Mouse (Mus musculus) gastrocnemius, postnatal 14 days (tissue): ENCODE measurements around the gene H2al2a. TPM values are rescaled to one million over a fixed set of nuclear protein-coding genes. Genes with fewer than 3 reads are reported as not detected.

Experiments used
- DNase-seq: peaks from one replicate; pipeline ENCODE4 v3.0.0; 2021; ENCODE audit warnings: mixed read lengths
- intact Hi-C: fragments of 180-260 bp; cut with DNase I; formaldehyde crosslinking; loops from one replicate; pipeline ENCODE4 v1.15.1; 2025; ENCODE audit warnings: low total_unique reads
- long read RNA-seq, 2 experiments: library from polyadenylated mRNA; stranded (forward); transcript quantifications; one replicate each; pipeline ENCODE4 v2.0.0; 2021
- total RNA-seq, 2 experiments: library from RNA; stranded (reverse); gene quantifications; 2 replicates each; pipeline ENCODE4 v1.2.3; 2021

Gene H2al2a
- total RNA-seq: not detected
- long read RNA-seq, experiment 1: 0 reads
- long read RNA-seq, experiment 2: 0 reads

DNA sequence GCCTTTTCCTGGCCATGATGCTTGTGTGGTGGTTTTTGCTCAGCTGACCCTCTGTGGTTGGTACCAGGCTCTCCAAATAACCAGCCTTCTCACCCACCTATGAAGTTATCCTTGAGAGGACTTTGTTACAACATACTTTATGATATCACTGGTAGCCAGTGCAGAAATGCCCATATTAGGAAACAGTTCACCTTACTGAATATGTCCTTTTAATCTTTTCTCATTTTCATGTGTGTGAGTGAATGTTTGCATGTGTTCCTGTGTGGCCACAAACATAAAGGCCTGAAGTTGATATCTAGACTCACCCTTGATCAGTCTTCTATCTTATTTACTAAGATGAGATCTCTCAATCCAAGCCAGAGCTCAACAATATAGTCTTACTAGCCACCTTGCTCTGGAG lies at the start of gene H2al2a:
Gene H2al2a, minus strand, starts transcription at position 101 of the 400 bp plus-strand sequence.
- intact Hi-C loops: no loop called here

DNA sequence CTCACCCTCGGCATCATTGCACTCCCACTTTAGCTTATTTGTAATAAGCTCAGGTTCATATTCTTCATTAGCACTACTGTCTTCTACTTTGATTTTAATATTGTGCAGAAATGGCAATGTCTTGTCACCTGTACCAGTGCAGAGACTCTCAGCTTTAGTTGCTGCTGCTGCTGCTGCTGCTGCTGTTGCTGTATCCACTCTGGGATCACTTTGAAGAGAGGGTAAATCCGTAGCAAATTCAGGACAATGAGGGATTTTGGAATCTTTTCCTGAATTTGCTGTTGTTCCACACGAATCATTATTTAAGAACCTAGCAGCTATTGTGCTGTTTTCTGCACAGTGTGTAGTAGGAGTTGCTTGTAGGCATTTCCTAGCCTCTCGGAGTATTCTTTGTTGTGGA lies 49.4 kb upstream of the H2al2a start:
- intact Hi-C loops: loop anchor here (10.0 kb wide), 1 partner anchor 719 kb away; no protein-coding TSS in a partner anchor
- DNase-seq: no peak

More for the DNA sequence above, at the start of gene H2al2a:
- no peak for DNase-seq

DNA sequence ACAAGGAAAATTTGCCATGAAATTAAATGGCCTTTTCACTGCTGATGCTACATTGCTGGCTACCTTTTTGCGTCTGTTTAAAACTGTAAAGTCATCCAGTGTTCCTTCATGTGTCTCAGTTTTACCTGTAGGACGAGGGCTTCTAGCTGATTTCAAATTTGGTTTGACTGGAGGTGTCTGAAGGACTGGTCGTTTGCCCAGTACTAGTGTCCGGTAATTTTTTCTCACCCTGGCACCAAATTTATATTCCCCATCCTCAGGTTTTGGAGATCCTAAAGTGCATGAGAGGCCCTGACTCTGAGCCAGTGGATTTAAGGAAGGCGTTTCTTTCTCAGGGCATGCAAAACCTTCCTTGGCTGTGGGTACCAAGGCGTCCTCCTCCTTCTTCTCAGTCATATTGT lies 49.0 kb upstream of the H2al2a start:
- no peak for DNase-seq
- intact Hi-C loops: loop anchor here (10.0 kb wide), 1 partner anchor 719 kb away; no protein-coding TSS in a partner anchor

DNA sequence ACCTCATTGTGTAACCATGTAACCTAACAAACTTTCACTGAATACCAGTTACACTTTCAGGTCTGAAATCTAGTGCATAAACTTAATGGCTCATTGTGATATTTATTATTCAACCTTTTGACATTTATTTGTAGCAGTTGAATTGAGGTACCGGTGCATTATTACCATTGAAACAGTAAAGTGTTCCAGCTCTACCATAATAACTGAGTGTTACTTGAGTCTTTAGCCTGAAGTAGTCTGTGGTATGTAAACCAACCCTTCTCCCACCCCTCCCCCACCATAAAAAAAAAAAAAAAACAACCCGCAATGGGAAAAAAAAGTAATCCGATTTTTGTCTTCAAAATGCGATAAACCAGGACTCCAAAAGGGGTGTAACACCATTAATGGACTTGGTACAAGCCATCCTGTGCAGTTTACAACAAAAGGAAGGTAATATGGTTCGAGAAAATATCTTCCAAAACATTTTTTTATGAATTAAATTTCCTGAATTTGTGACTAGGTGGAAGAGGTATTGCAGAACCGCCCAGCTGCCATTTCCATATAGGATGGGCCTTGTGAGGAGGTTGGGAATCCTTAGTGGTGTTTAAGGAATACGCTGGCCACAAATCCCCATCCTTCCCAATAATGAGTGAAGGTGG lies 48.5 kb upstream of the H2al2a start:
- no peak for DNase-seq
- intact Hi-C loops: loop anchor here (10.0 kb wide), 1 partner anchor 720 kb away; no protein-coding TSS in a partner anchor

DNA sequence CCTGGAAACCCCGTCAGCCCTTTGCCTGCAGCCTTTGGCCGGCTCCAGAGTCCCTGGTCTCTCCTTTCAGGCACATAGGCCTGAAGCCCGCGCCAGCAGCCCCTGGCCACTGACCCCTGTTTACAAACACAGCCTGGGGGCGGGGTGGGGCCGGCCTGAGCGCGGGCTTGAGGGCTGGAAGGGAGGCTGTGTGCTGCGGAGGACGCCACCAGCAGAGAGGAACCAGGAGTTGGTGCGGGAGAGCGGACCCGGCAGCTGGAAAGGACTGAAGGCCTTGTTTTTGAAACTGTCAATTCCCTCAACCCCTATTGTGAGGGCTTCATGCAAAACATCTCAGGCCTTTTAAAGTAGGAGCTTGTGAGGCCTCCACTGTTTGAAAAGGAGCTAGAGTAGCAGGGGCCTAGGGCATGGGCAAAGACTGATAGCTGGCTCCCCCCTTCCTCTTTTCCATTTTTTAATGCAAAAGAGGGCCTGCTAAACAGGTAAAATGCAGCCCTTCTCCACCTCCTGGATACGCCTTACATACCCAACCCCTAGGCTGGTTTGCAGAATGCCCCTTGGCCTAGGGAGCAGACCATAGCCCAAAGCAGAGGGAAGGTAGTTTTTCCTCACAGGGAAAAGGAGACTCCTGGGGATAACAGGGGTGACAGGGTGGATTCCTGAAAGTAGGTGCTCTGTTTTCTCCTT lies 44.6 kb upstream of the H2al2a start:
- intact Hi-C loops: loop anchor here (10.0 kb wide), 1 partner anchor 723 kb away; no protein-coding TSS in a partner anchor
- no peak for DNase-seq

DNA sequence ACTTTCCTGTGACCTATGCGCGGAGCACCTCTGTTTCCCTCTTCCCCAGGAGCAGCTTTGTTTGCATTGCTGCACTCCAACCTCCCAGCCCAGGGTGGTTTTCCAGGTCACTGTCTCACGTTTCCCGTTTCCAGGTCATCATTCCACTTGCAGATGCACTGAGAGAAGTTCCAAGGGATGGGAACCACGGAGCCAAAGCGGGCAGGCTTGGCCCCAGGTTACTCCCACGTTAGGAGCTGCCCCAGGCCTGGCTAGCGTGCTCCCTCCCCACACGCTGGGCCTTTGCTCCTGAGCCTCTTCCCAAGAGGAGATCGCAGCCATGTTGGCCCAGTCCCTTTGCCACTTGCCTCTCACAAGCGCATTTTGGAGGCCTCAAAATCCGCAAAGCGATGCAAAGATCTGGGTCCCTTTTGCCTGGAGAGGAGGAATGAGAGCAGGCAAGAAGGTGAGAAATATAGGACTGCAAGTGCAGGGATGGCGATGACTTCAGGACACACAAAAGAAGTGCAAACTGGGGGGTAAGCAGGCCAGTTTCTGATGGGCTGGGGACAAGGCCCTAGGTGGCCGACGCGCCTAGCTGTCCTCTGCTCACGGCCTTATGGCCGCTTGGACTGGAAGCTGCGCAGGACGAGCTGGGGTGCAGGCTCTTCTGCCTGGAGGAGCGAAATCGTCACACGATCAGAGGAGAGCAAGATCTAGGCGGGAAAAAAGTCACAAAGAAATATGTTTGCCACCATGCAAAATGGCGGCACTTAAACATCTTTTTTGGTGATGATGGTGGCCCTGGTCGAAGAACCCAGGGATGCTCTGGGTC lies 43.8 kb upstream of the H2al2a start:
- intact Hi-C loops: loop anchor here (10.0 kb wide), 1 partner anchor 724 kb away; no protein-coding TSS in a partner anchor

DNA sequence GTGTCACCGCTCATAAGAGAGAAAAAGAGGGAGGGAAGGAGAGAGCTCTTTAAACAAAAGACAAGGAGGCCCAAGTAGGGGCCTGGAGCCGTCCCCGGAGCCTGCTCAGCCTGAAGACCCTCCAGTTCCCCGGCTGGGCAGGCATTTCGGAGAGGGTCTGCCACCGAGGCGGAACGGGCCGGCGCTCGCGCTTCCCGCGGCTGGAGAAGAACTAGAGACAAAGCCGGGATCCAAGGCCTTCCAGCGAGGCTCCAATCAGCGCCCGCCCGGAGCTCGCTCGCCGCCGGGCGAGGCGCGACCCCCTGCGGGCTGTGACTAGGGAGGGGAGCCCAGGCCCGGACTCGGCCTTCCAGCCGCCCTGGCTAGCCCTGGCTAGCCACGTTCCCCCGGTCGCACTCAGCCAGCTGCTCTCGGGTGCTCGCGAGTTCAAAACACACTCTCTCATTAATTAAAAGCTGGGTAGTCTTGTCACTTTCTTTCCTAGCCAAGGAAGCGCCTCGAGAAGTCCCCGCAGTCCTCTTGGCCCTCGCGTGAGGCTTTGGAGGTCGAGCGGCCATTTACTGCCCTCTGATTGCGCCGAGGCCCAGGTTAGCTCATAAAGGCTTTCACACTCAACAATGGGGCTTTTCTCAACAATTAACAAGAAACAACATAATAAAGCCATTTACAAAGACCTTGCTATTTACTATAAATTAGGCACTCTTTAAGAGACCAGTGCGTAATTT lies 43.0 kb upstream of the H2al2a start:
- intact Hi-C loops: loop anchor here (10.0 kb wide), 1 partner anchor 725 kb away; no protein-coding TSS in a partner anchor
- no peak for DNase-seq

More for the DNA sequence above, 43.8 kb upstream of the H2al2a start:
- DNase-seq: no peak

DNA sequence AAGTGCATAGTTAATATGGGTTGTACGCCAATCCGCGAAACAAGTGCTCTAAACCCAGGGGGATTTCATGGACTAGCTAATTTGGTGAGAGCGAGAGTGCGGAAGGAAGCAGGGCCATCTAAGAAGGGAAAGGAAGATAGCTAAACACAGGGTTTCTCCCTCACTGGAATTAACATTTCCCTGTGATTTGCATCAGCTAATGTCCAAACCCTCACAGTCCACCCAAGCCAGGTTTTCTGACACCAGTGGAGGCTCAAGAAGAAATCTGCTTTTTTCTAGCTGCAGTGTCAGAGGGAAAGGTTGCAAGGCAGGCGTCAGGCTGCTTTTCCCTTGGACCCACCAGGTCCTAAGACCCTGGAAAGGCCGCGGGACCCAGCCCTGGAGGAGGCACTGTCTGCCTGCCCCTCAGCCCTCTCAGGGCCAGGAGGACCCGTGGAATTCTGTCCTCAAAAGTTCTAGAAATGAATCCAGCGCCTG lies 42.2 kb upstream of the H2al2a start:
- intact Hi-C loops: no loop called here
- no peak for DNase-seq

DNA sequence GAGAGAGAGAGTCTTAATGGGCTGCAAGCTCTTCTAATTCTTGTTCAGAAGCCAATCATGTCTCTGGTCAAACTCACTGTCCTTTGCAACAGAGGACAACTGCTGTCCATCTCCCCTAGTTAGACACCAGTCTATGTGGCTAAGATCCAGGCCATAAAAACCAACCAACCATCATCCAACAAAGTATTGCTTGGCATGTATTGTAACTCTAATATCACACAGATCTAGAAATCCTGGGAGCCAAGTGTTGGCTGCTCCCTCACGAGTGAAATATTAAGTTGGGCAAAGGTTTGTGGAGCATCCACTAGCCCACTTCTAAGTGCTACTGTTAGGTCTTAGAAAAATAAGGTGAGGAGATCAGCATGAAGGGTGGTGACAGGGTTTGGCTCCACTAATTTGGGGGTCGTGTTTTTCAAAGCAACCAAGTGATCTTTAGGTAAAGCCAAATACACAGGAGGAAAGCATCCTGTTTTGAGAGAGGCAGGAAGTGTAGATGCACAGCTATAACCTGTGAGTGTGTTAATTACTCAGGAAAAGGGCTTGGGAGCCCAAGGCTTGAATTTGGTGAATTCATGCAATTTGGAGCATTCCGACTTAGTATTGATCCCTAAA lies 41.5 kb upstream of the H2al2a start:
- no peak for DNase-seq
- intact Hi-C loops: no loop called here

DNA sequence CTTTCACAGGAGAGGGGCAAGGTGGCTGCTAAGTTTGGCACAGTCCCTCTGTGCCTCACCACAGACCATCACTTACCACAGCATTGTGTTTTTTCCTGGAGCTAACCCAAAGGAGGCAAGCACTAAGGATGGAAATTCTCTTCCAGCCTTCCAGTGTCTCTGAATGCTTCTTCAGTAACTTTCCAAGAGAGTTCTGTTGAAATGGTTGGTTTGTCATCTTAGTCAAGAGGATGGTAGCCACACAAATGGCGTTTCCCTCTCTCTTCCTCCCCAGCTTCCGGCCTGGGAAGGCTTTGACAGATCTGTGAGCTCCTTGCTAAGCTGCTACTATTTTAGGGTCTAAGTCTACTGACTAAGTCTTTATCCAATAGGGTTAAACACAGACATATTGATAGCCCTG lies 40.7 kb upstream of the H2al2a start, which contains the start of gene A930004D18Rik:
Gene A930004D18Rik, minus strand, starts transcription at position 247 of the 400 bp plus-strand sequence.
- intact Hi-C loops: no loop called here
- DNase-seq: no peak

DNA sequence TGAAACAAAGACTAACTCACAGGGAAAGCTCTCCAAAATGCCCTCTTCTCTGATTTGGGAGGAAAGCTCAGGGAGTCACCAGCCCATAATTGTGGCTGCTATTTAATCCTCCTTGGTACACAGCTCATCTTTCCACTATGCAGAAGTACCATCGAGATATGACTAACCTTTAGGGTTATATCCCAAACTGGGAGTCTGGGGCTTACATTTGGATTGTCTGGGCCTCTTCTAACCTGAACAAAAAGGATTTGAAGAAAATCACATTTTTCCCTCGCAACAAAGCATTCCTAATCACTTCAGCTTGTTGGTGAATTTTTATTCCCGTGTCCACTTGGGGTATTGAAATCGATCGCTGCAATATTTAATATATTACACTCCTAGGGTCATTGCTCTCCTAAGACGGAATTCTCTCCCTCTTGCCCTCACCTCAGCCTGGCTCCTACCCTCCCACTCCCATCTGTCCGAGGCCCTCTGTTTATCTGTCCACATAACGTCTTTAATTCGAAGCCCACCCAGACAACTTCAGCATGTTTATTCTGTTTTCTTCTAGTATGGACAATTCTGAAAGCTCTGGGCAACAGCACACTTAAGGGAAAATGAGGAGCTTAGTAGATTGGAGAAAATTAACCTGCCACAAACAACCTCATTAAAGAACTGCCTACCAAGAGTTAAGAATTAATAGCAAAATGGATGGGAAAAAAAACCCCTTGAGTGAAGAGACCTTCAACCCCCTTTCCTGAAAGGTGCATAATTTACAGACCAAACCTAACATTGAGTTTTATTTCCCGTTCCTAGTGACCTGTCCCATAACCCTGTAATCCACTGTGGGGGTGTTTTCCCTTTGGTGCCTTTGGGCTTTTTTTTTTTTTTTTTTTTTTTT lies 37.9 kb upstream of the H2al2a start:
- intact Hi-C loops: no loop called here
- no peak for DNase-seq

DNA sequence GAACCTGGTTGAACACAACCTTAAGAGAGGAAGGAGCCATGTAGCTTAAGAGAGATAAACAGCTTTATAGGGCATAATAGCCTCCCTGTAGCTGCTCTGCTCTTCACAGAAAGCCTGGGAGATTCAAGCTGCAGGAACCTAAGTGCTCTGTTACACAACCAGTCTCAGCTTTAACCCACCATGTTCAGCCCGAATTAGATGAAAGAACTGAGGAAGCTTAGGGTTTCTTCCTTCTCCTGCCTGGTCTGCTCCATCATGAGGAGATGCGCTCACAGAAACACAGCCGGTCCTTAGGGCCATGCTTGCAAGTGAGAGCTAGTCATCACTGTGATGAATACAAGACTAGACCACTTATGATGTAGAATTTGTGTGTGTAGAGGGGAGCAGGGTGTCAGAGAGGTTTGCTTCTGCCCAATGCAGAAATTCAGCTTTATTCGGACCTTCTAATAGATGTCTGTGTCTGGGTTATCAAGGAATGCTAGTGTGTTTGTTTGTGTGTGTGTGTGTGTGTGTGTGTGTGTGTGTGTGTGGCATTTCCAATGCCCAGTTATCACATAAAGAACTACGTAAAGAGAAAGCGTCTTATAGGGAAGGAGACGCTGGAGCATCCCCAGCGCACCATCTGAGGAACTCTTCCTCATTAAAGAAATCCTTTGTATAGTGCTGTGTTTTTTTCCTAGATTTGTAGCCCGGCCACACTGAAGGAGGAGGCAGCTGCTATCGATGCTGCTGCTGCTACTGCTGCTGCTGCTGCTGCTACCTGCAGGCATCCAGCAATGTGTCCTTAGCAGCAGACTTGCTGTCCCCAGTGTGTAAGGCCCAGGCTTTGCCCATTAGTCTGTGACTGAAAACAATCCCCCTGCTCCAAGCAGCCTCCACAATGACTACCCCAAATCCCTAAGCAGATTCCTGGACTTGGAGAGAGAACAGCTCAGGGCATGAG lies 36.7 kb upstream of the H2al2a start:
- no peak for DNase-seq
- intact Hi-C loops: no loop called here

DNA sequence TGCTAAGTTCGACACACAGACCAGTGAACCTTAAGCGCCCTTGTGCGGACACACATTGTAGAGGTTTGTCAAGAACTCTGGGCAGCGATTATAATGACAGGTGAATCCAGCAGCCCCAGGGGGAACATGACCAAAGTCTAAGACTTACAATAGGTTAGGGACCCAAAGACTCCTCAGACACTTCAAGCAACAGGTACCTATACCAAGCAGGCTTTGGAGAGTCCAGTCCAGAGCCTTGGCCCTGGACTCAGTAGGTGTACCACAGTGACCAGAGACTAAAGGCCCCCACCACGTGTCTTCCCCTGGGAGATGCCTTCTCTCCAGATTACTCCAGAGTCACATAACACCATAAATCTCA lies 35.8 kb upstream of the H2al2a start:
- intact Hi-C loops: no loop called here
- no peak for DNase-seq

DNA sequence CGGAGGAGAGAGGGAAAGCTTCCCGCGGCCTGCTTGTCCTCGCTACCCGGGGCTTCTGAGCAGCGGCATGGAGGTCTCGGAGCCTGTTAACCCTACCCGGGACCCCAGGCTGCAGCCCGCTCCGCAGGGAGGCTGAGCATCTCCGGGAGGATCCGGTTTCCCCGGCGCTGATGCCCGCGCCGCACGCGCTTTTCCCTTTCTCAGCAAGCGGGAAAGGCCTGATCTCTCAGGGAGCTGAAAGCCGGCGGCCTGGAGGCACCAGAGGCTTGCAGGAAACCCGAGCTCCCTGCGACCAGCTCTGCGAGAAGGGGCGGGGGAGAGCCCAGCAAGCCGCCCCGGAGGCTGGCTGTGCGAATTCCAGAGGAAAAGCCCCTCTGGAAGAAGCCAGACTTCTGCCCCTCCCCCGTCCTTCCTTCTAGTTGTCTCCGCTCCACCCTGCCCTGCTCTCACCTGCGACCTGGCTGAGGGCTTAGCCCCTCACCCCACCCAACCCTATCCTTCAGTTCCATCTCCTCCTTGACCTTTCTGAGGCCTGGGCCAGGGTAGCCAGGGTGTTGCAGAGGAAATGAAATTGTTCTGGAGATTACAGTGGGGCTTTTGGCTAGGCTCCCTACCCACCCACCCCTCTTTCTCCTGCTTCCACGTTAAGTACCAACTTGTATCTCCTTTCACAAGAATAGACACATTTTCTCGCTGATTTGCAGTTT lies 35.2 kb upstream of the H2al2a start:
- peak; percentile 53 for DNase-seq
- intact Hi-C loops: no loop called here

DNA sequence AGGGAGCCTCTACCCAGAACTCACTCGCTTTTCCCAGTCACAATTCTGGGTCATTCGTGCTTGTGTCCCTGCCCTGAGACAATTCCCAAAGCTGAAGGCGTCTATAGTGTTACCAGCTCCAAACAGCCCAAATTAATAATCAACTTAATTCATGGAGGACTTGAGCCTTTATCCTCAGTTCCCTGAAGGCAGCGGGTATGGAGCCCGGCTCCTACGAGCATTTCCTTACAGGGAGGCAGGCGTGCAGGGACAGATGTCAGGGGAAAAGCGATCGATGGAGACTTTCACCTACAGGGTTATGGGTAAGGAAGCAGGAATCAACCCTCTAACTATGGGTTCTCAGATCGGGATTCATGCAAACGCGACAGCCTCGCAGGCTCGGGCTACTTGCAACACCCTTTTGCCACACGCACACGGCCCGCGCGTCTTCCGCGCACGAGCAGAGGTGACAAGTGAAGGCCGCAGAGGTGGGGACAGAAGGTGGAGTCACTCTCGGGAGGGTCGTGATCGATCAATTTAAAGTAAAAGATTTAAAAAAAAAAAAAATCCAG lies 34.6 kb upstream of the H2al2a start:
- intact Hi-C loops: no loop called here
- no peak for DNase-seq

DNA sequence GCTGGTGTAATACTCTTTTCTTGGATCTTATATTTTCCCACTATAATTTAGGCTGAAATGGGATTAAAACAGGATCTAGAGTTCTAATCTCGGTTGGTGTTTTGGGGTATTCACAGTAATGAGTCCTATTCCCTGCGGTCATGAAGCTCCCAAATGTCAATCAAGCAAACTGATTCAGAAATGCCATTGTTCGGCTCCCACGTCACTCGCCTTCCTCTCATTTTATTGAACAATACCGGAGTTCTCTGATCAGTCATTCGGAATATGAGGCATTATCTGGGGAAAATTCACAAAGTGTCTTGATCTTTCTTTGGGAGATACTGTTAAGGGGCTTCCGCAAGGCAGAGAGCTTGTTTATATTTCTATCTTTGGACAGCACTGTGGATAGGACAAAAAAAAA lies 33.8 kb upstream of the H2al2a start:
- DNase-seq: no peak
- intact Hi-C loops: no loop called here
